25 mouse cellular contexts compared by ENCODE assay signal in genomic region chr2:43796448-43796847, GRCm38 (mm10).
"Had no signal": no experiment of that assay in that cellular context is flagged by ENCODE, and none has a peak within 500 bp of the region (broad histone marks: within the 10 kb centered on the region; RNA-seq: fewer than 3 reads in every experiment).

No protein-coding gene starts in this region.

- H3K9ac ChIP-seq: heart, embryonic 12.5 days; hindbrain, embryonic 12.5 days; hindbrain, embryonic 14.5 days; intestine, embryonic 15.5 days; limb, embryonic 12.5 days; liver, embryonic 13.5 days; liver, embryonic 15.5 days; liver, postnatal 0 days had no signal

- H3K4me1 ChIP-seq: heart, embryonic 10.5 days; heart, embryonic 12.5 days; hindbrain, embryonic 10.5 days; hindbrain, embryonic 12.5 days; intestine, embryonic 15.5 days; limb, embryonic 10.5 days; limb, embryonic 12.5 days had no signal

- H3K9me3 ChIP-seq: heart, embryonic 10.5 days; heart, embryonic 12.5 days; hindbrain, embryonic 10.5 days; hindbrain, embryonic 12.5 days; intestine, embryonic 15.5 days; limb, embryonic 10.5 days; limb, embryonic 12.5 days; liver, embryonic 13.5 days; liver, embryonic 15.5 days had no signal

- H3K27me3 ChIP-seq: heart, embryonic 12.5 days; hindbrain, embryonic 12.5 days; intestine, embryonic 15.5 days; limb, embryonic 12.5 days; liver, embryonic 13.5 days; liver, embryonic 15.5 days had no signal

- DNase-seq: gastrocnemius, adult 2 months; gastrocnemius, postnatal 10 days; gastrocnemius, postnatal 25 days; heart, postnatal 10 days; heart, postnatal 4 days; kidney, postnatal 10 days; liver; liver, embryonic 13.5 days; liver, postnatal 0 days had no signal

- H3K4me3 ChIP-seq: gastrocnemius, adult 2 months; heart, embryonic 10.5 days; heart, embryonic 12.5 days; hindbrain, embryonic 10.5 days; hindbrain, embryonic 12.5 days; intestine, embryonic 15.5 days; layer of hippocampus, adult 2 months; left cerebral cortex, adult 2 months; limb, embryonic 10.5 days; limb, embryonic 12.5 days; liver, embryonic 13.5 days; liver, embryonic 15.5 days had no signal

- H3K4me2 ChIP-seq: heart, embryonic 12.5 days; hindbrain, embryonic 12.5 days; hindbrain, embryonic 14.5 days; intestine, embryonic 15.5 days; limb, embryonic 12.5 days; liver, embryonic 11.5 days; liver, embryonic 13.5 days; liver, embryonic 15.5 days had no signal

- H3K36me3 ChIP-seq: heart, embryonic 10.5 days; heart, embryonic 12.5 days; hindbrain, embryonic 10.5 days; hindbrain, embryonic 12.5 days; intestine, embryonic 15.5 days; limb, embryonic 10.5 days; limb, embryonic 12.5 days; liver, embryonic 13.5 days; liver, embryonic 15.5 days had no signal

- ATAC-seq: forebrain, embryonic 16.5 days; hindbrain, embryonic 16.5 days; inflammation-experienced regulatory T-cells, adult 6 months; intestine, embryonic 15.5 days; intestine, postnatal 0 days; liver, postnatal 0 days had no signal

- H3K27ac ChIP-seq: gastrocnemius, adult 2 months; heart, embryonic 10.5 days; hindbrain, embryonic 10.5 days; hindbrain, embryonic 12.5 days; hindbrain, embryonic 14.5 days; intestine, embryonic 15.5 days; layer of hippocampus, adult 2 months; left cerebral cortex, adult 2 months; limb, embryonic 10.5 days; limb, embryonic 12.5 days; liver, embryonic 13.5 days; liver, embryonic 15.5 days had no signal
